Mouse (Mus musculus) forebrain, embryonic 14.5 days (tissue): ENCODE data around the gene Tef. TPM values are rescaled to one million over a fixed set of nuclear protein-coding genes. Genes with fewer than 3 reads are reported as not detected.
A peak's percentile ranks its signal among the peaks of the same experiment; 100 is the strongest.

Experiments
- ATAC-seq: fragments of 200-750 bp; cut with Nextera tagmentation; 2 replicates; pipeline ENCODE4 v1.8.0; 2017; ENCODE audit warnings: mild to moderate bottlenecking, moderate library complexity
- DNase-seq: peaks from one replicate; pipeline ENCODE4 v3.0.0-alpha.2; 2015; ENCODE audit warnings: low spot score
- H3K27ac ChIP-seq: fragments of 300-500 bp; sonication (generic); 2 replicates; pipeline ENCODE4 v1.5.1; 2014; ENCODE audit warnings: low read depth, mild to moderate bottlenecking, control low read depth, low read length, moderate library complexity
- H3K27me3 ChIP-seq: fragments of 300-500 bp; sonication (generic); replicated peaks from 2 replicates; pipeline ENCODE4 v1.6.1; 2014; ENCODE audit warnings: low read length, control low read depth, mixed read lengths; ENCODE audit not compliant: control insufficient read depth, insufficient read depth
- H3K36me3 ChIP-seq: fragments of 300-500 bp; sonication (generic); 2 replicates; pipeline ENCODE4 v1.6.1; 2014; ENCODE audit warnings: low read length, control low read depth; ENCODE audit not compliant: control insufficient read depth, insufficient read depth
- H3K4me1 ChIP-seq: fragments of 300-500 bp; sonication (generic); 2 replicates; pipeline ENCODE4 v1.6.1; 2014; ENCODE audit warnings: antibody characterized with exemption, low read length, control low read depth; ENCODE audit not compliant: control insufficient read depth, insufficient read depth
- H3K4me2 ChIP-seq: fragments of 300-500 bp; sonication (generic); 2 replicates; pipeline ENCODE4 v1.6.1; 2014; ENCODE audit warnings: mild to moderate bottlenecking, control low read depth, low read length
- H3K4me3 ChIP-seq: fragments of 300-500 bp; sonication (generic); 2 replicates; pipeline ENCODE4 v1.5.1; 2014; ENCODE audit warnings: low read depth, low read length, control low read depth
- H3K9ac ChIP-seq: fragments of 300-500 bp; sonication (generic); 2 replicates; pipeline ENCODE4 v1.6.1; 2014; ENCODE audit warnings: mild to moderate bottlenecking, low read length, control low read depth, moderate library complexity
- H3K9me3 ChIP-seq: fragments of 300-500 bp; sonication (generic); replicated peaks from 2 replicates; pipeline ENCODE4 v1.6.1; 2016; ENCODE audit warnings: low read length, control low read depth, mixed read lengths; ENCODE audit not compliant: control insufficient read depth
- WGBS: fragments of 180-500 bp; shearing (Covaris S2); extraction: QIAGEN DNeasy Blood & Tissue Kit; methylation state at CpG from one replicate; pipeline ENCODE4 v1.1.7; 2014; 5-methylcytosine and 5-hydroxymethylcytosine counted together
- polyA plus RNA-seq: library from polyadenylated mRNA; unstranded; fragments of >200 nt; fragmentation: Nextera tagmentation; extraction: Ambion mirVana; gene quantifications from 2 replicates; pipeline ENCODE4 v1.2.1, GENCODE M21; 2014

Tef gene
- polyA plus RNA-seq, 1 experiment from 2014 or later: 15.1 TPM

DNA sequence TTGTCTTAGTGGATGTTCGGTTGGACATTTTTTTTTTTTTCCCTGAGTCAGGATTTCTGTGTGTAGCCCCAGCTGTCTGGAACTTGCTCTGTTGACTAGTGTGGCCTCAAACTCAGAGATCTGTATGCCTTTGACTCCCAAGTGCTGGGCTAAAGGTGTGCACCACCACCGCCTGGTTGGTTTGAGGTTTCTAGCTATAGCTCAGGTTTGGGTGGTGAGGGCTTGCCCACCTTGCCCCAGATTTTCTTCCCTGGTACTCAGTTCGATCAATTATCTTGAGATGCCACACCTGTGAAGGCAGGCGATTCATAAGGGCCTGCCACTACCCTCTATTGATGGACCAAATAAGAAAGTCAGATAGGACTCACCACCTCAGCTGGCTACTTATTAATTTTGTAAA lies 44.9 kb downstream of the Tef start:
- Histone ChIP-seq H3K9ac (no peak overlapping the region), H3K4me1 (no peaks in the 10 kb centered on the region), H3K36me3 (peaks cover 39% of the 10 kb centered on the region), H3K27me3 (no peaks in the 10 kb centered on the region), H3K4me2 (no peak overlapping the region), H3K4me3 (no peak overlapping the region), H3K9me3 (no peaks in the 10 kb centered on the region), H3K27ac (no peak overlapping the region)
- no peak for DNase-seq
- no peak for ATAC-seq
- WGBS: 89% methylated on average over 4 of the region's 4 CpGs

DNA sequence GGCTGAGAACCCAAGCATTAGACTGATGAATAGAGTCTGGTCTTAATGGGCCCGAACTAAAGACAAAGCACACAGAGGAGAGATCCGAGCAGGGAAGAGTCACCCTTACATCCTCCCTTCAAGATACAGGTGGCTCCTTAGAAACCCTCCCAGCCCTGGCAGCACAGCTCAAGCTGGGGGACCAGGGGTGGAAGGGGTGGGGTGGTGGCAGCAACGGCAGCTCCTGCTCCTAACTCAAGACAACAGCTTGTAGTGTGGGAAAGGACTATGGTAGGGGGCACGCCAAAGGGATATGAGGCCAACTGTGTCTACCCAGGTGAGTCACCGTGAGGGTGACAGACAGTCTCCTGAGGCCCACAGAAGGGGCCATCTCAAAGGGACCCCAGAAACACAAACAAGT lies 45.6 kb downstream of the Tef start:
- Histone ChIP-seq H3K9ac (no peak overlapping the region), H3K9me3 (no peaks in the 10 kb centered on the region), H3K4me2 (no peak overlapping the region), H3K4me3 (no peak overlapping the region), H3K4me1 (no peaks in the 10 kb centered on the region), H3K36me3 (peaks cover 43% of the 10 kb centered on the region), H3K27ac (no peak overlapping the region), H3K27me3 (no peaks in the 10 kb centered on the region)
- WGBS: 73% methylated on average over 5 of the region's 5 CpGs
- DNase-seq: no peak
- no peak for ATAC-seq

DNA sequence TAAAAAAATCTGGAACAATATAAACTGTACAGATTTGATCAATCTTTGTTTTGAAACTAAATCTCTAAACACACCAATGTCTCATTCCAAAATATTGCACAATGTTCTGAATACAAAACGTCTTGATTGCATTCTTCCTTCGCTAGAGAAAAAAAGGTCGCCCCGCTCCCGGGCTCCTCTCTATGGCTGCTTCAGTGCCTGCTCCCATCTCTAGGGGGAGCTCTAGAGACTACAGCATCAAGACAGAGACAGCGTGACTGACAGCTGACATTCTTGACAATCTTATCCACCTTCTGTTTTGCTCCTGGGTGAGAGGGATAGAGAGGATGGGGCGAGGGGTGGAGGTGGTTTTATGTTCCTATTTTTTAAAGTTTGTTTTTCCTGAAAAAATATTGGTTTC lies 46.1 kb downstream of the Tef start:
- Histone ChIP-seq H3K27ac (no peak overlapping the region), H3K27me3 (no peaks in the 10 kb centered on the region), H3K4me1 (no peaks in the 10 kb centered on the region), H3K9me3 (no peaks in the 10 kb centered on the region), H3K4me3 (no peak overlapping the region), H3K36me3 (peaks cover 43% of the 10 kb centered on the region), H3K9ac (no peak overlapping the region), H3K4me2 (no peak overlapping the region)
- WGBS: 33% methylated on average over 7 of the region's 7 CpGs
- ATAC-seq (no peak), DNase-seq (peak; percentile 62)

DNA sequence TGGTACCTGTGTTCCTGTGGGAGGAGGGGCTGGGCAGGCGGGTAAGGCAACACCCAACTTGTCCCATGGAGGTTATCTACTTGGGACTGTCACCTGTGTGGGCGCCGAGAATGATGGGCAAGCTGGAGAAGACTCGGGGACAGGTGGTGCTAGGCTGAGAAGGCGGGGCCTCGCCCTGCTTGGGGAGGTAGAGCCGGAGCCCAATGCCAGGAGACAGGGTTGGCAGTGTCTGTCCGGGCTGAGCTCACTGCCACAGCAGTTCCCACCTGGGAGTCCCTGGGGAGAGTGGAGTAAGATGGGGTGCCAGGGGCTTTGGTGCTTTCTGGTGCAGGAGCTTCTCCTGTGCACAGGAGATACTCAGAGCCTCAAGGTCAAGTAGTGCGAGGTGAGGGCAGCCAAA lies 46.9 kb downstream of the Tef start:
- 88% methylated on average over 9 of the region's 9 CpGs for WGBS
- Histone ChIP-seq H3K27me3 (no peaks in the 10 kb centered on the region), H3K4me2 (no peak overlapping the region), H3K4me3 (no peak overlapping the region), H3K27ac (no peak overlapping the region), H3K9me3 (no peaks in the 10 kb centered on the region), H3K9ac (no peak overlapping the region), H3K36me3 (peaks cover 46% of the 10 kb centered on the region), H3K4me1 (no peaks in the 10 kb centered on the region)
- ATAC-seq (no peak), DNase-seq (no peak)

DNA sequence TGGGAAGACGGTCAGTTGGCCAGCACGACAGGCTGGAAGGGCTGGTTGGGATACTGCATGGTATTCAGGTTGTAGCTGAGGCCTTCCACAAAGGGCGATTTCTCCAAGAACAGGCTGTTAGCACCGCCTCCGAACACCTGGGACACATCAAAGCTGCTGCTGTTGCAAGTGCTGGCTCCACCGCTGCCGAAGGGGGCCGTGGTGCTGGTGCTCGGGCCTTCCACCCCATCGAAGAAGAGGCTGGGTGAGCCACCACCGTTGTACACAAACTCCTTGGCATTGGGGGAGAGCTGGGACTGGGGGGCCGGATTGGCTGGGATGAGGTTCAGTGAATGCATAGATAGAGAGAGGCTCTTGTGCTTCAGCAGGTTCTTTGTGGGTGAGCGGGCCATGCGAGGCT lies 48.5 kb downstream of the Tef start:
- Histone ChIP-seq H3K4me3 (no peak overlapping the region), H3K27me3 (no peaks in the 10 kb centered on the region), H3K36me3 (peaks cover 47% of the 10 kb centered on the region), H3K9ac (no peak overlapping the region), H3K4me2 (no peak overlapping the region), H3K27ac (no peak overlapping the region), H3K4me1 (no peaks in the 10 kb centered on the region), H3K9me3 (no peaks in the 10 kb centered on the region)
- 88% methylated on average over 14 of the region's 14 CpGs for WGBS
- no peak for ATAC-seq
- DNase-seq: no peak

DNA sequence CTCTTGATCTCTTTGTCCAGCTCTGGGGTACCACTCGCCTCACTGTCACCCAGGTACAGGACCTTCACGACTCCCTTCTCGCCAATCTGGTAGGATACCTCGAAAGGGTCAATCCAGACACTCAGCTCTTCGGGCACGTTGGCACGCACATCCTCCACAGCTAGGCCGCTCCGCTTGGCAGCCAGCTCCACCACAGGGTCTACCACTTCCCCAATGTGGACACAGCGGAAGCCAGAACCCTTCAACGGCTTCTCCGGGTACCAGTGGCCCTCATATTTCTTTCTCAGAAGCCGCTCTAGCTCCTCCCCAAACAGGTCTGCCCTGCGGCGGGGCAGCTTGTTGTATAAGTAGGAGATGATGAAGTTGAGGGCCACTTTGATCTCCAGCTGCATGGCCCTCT lies 49.2 kb downstream of the Tef start:
- peaks cover 47% of the 10 kb centered on the region for H3K36me3 ChIP-seq
- no peak for DNase-seq
- whole genome bisulfite sequencing: 97% methylated on average over 15 of the region's 15 CpGs

DNA sequence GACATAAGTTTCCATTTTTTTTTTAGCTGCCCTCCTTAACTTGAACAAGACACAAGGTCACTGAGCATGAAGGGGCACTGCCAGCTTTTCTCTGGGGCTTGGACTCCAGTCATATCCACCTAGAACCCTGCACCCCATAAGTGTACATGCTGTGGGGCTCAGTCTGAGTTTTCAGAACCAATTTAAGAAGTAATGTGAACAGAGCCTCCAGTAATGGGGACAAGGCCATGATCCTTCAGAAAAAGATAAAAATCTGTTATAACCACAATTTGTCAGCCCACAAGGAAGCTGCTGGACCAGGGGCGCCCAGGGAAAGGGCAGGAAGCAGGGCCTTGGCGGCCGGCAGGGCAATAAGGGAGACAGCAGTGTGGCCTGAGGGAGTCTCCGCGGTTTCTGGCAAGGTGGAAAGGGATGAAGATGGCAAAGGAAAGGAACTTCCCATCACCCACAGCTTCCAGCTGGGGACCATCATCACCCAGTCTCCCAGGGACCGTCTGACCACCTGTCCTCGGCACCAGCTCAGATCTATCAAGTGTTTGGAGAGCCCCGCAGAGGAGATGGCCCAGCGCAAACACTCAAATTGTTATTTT lies 50.3 kb downstream of the Tef start:
- Histone ChIP-seq H3K27ac (no peak overlapping the region), H3K36me3 (peaks cover 47% of the 10 kb centered on the region), H3K4me3 (no peak overlapping the region), H3K9me3 (no peaks in the 10 kb centered on the region), H3K27me3 (no peaks in the 10 kb centered on the region), H3K4me2 (no peak overlapping the region), H3K4me1 (no peaks in the 10 kb centered on the region), H3K9ac (no peak overlapping the region)
- 94% methylated on average over 9 of the region's 9 CpGs for WGBS
- DNase-seq (no peak), ATAC-seq (no peak)

More for the DNA sequence above, 49.2 kb downstream of the Tef start:
- ATAC-seq: no peak
- H3K4me3 ChIP-seq: no peak overlapping the region
- H3K4me1 ChIP-seq: no peaks in the 10 kb centered on the region
- no peaks in the 10 kb centered on the region for H3K27me3 ChIP-seq
- H3K27ac ChIP-seq: no peak overlapping the region
- no peaks in the 10 kb centered on the region for H3K9me3 ChIP-seq
- H3K4me2 ChIP-seq: no peak overlapping the region
- no peak overlapping the region for H3K9ac ChIP-seq

DNA sequence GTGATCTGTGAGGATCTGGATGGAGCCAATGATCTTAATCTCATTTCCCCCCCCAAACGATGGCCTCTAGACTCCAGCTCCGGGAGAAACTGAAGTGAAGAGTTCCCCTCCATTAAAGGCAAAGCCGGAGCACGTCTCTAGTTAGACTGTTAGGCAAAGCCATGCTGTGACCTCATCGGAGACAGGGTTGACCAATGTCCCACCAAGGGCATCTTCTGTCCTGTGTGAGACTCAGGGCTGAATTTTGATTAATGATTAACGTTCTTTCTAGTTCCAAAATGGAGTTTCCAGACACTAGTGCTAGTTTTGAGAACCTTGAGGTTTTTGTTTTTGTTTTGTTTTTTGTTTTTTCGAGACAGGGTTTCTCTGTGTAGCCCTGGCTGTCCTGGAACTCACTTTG lies 50.9 kb downstream of the Tef start:
- DNase-seq (no peak), ATAC-seq (no peak)
- Histone ChIP-seq H3K36me3 (peaks cover 42% of the 10 kb centered on the region), H3K27me3 (no peaks in the 10 kb centered on the region), H3K4me2 (no peak overlapping the region), H3K4me1 (no peaks in the 10 kb centered on the region), H3K9me3 (no peaks in the 10 kb centered on the region), H3K27ac (no peak overlapping the region), H3K4me3 (no peak overlapping the region), H3K9ac (no peak overlapping the region)
- WGBS: 88% methylated on average over 7 of the region's 7 CpGs

DNA sequence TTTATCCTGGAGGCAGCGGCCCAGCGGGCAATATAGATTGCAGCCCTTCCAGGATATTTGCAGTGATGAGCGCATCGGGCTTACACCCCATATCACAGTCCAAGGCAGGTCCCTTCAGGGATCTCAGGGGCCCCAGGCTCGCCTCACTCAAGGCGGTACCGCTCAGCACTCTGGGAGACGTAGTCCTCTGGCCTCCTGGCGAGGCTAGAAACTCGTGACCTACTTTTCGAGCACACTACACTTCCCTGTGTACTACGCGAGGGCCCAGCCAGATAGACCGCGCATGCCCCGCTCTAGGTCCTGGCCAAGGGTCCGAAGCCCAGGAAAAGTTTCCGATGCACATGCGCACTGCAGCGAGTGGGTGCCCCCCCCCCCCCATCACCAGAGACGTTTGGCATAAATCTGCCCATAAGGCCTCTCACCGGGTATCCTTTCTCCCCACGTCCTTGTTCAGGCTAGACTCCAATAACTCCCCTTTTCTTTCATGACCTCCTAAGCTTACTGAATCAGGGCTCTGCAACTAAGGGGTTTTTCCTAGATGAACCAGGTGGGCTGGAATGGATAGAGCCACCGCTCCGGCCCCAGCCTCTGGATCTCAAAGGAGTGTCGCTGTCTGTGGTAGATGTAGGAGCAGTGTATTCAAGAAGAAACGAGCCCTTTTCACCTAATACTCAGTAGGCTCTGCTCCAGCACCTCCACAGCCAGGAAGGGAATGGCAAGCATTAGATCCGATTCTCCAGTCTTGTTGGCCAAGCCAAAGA lies 54.0 kb downstream of the Tef start:
- DNase-seq (peak; percentile 96), ATAC-seq (peak; percentile 87)
- peak overlapping the region; percentile 67 for H3K27ac ChIP-seq
- no peaks in the 10 kb centered on the region for H3K27me3 ChIP-seq
- WGBS: 0% methylated on average over 28 of the region's 28 CpGs
- H3K4me1 ChIP-seq: peaks cover 7% of the 10 kb centered on the region
- peak overlapping the region; percentile 73 for H3K4me3 ChIP-seq
- H3K4me2 ChIP-seq: peak overlapping the region; percentile 96
- H3K9ac ChIP-seq: peak overlapping the region; percentile 86
- H3K9me3 ChIP-seq: no peaks in the 10 kb centered on the region
- peaks cover 18% of the 10 kb centered on the region for H3K36me3 ChIP-seq
